In the genomic region with DNA sequence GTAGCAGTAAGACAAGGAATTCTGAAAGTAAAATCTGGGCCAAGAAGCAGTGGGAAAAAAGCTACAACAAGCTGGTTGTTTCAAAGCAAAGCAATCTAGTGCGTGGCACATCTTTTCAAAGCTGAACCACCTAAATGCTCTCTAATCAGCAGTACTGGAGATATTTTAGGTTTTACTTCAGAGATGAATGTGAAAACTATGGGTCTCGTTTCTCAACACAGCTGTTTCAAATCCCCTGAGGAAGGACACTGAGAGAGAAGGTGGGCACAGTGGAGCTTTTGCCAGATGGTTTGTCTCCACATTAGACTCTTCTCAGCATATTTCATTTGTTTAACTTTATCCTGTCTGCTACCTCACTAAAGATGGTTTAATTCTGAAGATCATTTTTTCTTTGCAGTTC, we compare ENCODE assay signal across 11 mouse cellular contexts.
"Had no signal": no experiment of that assay in that cellular context is flagged by ENCODE, and none has a peak within 500 bp of the region (broad histone marks: within the 10 kb centered on the region; RNA-seq: fewer than 3 reads in every experiment).

No protein-coding gene starts in this region.

- DNase-seq: kidney, adult 11 months; kidney, adult 9 months; kidney, postnatal 36 days; liver; liver, embryonic 13.5 days; liver, postnatal 0 days; spleen, adult 18-20 months; thymus, postnatal 14 days had no signal

- H3K4me1 ChIP-seq: limb, embryonic 12.5 days; liver, embryonic 13.5 days; midbrain, embryonic 12.5 days had no signal

- H3K4me3 ChIP-seq: layer of hippocampus, adult 2 months; limb, embryonic 12.5 days; liver, embryonic 13.5 days; midbrain, embryonic 12.5 days had no signal
